Mouse (Mus musculus): ENCODE data around the gene Cdh4.

Cdh4 gene

DNA sequence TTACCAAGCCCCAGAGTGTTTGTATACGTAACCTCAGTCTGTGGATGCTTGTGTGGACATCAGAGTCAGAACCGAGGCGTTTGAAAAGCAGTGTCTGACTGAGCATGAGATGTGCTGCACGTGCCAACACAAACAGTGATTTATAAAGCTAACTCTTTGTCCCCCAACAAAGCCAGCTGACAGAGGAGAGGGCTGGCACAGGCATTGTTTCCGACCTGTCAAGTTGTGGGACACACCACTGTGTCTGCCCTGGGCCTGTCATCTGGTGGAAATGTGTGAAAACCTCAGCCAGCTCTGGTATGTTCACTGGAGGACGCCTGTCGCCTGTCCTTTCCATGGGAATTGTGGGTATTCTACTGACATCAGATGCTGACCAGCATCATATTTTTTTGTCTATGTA, 248.3 kb downstream of the Cdh4 start:
- no peak for DNase-seq

DNA sequence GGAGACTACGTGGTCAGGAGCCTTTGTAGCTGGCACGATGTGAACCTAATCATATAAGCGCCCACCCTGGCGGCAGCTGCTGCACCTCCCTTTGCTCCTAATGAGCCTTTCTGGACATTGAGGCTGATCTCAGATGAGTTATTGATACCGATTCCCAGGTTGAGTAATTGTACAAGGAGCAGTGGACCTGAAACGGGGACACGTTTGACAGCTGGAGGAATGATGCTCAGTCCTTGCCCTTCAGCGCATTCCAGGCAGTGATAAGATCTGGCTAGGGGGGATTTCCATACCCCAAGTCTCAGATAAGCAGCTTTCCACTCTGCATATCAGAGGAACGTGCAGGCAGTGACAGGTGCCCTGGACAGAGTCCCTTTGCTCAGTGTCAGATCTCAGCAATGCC, 252.7 kb downstream of the Cdh4 start:
- no peak for DNase-seq

DNA sequence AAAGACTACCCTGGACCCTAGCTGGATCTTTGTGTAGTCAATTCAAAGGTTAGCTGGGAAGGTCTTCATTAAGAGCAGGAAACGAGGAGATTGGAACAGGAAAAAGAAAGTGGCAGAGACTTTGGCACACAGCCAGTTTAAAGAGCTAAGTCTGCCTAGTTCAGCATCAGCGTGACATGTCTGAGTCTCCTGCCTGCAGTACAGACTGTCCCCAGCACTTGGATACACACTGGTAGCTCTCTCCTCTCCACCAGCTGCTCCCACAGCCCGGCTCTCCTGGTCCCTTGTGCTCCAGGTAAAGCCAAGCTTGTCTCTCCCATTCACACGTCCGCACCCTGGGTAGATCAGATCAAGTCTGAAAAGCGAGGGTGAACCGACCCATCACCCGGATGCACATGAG, 255.4 kb downstream of the Cdh4 start:
- no peak for DNase-seq

DNA sequence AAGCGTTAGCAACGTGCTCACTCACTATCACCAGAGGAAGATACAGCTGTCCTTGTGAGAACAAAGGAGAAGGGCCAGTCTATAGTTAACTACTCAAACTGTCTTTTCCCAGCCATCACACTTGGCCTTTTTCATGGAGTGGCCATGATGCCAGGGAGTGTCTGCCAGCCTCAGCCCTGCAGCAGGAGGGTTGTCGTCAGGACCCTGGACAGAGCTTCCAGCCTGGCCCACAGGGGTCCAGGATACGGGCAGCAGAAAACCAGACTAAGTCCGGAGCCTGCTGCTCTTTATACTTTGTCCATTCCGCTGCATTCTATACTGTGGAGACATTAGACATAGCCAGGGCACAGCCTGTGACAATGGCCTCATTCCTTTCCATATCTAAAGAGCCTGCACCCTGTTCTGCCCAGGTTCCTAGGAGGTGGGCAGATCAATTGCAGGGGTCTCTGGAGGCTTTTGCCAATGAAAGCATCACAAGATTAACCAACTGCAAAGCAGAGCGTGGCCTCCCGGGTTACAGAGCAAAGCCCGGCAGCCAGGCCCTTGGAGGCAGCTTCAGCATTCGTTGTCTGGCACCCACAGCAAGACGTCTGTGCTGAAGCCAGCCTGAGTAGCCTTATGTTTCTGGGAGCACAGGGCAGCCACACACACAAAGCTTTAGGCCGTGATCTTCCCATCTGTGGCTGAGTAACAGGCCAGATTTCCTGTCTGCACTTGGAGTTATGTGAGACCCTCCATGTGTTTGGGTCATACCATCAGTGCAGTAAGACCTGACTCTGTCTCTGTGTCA, 256.2 kb downstream of the Cdh4 start:
- peak; percentile 33 for DNase-seq

DNA sequence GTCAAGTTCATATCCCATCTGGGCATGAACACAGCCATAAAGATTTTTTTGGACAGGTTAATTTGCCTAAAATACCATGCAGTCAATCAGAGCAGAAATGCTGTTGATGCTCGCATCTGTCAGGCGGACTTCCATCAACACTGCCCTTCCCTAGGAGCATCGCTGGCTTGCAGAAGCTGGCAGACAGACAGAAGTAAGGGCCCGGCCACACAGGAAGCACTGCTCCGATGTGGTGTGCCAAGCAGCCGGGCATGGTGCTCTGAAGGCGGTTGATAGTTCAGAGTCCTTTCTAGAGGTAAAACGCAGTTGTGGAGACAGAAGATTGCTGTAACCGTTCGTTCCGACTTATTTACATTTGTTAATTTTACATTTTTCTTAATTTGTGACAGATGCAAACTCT, 262.8 kb downstream of the Cdh4 start:
- no peak for DNase-seq

DNA sequence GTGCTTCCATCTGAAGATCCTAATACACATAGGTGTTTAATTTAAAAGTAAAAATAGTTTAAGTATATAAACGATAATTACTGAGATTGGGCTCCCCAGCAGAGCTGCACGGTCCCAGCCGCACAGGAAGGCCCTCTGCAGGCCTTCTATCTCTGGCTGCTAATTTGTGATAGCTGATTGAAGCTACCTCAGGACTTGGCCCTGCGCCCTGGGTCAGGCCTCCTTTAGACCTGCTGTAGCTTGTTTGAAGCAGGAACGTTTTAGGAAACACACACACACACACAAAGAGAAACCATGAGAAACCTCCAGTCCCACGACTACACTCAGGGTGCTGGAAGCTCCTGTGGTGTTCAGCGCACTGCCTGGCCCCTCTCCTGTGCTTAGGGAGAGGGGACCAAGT, 263.2 kb downstream of the Cdh4 start:
- peak; percentile 17 for DNase-seq

DNA sequence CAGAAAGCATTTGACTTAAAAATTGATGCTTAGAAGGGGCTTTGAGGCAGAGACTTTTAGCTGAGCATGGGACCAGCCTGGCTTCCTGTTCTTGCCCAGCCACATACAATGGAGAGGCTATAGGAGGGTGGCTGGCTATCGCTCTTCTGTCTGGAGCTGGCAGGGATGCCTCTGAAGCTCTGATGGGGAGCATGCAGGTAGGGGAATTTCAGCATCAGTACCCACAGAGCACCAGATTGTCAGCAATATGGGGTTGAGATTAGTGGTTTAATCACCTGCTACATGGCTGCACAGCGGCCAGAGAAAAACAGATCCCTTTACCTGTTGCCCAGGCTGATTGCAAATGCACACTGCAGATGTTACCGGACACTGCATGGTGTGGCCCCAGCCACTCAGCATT, 264.4 kb downstream of the Cdh4 start:
- DNase-seq, result no peak

DNA sequence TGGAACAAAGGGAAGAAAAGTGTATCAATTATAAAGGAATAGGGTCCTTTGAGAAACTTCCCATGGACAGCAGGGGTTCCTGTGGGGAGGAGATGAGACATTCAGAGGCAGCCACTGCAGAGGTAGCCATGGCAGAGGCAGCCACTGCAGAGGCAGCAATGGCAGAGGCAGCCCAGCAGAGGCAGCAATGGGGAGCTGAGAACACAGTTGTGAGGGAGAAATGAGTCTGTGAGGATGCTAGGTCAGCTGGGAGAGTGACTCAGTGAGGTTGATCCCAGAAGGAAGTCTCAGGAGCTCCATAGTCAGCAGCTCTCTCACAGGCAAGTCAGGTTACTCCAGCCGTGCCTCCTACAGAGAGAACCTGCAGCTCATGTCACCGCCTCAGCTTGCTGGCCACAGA, 266.9 kb downstream of the Cdh4 start:
- DNase-seq, result no peak

DNA sequence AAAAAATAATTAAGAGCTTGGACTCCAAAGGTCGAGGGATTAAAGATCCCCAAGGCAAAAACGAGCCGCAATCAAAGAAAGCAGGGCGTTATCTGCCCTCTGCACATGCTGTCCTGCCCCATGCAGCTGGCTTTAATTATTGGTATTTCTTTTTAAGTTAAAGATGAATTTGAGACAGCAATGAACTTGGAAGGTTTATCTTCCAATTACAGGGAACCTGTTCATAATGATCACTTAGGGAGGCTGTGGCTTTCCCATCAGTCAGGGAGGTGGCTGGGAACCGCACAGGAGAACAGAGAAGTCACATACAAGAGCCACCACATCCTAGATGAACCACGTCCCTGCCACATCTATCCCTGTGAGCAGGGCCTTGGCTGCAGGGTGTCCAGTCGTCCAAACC, 270.5 kb downstream of the Cdh4 start:
- no peak for DNase-seq

DNA sequence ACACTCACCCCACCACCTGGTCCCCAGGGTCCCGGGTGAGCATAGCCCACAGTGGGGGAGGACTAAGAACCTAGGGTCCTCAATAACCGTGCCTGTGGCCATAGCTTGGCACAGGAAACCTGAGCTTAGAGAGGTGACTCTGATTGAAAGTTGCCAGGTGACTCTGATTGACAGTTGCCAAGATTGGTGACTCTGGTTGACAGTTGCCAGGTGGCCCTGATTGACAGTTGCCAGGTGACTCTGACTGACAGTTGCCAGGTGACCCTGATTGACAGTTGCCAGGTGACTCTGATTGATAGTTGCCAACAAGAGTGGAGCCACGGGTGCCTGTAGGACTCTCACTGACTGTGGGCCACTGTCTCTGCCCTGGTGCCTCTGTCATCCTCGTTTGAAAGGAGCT, 271.1 kb downstream of the Cdh4 start:
- no peak for DNase-seq

DNA sequence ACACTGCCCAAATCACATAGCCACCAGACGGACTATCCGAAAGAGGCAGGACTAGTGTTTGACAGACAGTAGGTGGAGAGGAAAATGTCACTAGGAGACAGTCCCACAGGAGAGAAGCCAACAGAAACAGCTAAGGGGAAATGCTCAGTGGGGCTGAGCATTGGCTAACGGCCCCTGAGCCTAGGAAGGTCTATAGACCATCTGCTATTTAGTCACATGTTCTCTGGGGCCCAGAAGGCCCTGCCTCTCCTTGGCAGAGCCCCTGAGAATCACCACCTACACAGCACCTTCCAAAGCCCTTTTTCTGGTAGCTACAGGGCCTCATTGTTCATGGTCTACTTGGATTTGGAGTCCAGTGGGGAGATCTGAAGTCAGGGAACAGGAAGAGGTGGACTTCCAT, 271.9 kb downstream of the Cdh4 start:
- DNase-seq, result no peak

DNA sequence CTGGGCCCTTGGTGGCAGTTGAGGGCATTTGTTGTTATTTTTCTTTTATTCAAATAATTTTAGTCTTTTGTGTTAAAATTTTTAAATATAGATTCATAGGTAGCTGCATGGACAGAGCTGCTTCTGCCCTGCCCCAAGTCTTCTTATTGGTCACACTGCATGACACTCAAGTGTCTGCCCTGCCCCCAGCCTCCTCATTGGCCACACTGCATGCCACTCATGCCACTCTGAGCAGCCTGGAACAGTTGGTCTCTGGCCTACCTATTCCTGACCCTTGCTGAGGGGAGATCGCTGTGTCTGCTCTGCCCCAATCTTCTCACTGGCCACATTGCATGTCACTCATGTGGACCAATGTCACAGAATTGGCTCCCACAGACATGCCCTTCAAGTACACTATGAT, 273.1 kb downstream of the Cdh4 start:
- no peak for DNase-seq

DNA sequence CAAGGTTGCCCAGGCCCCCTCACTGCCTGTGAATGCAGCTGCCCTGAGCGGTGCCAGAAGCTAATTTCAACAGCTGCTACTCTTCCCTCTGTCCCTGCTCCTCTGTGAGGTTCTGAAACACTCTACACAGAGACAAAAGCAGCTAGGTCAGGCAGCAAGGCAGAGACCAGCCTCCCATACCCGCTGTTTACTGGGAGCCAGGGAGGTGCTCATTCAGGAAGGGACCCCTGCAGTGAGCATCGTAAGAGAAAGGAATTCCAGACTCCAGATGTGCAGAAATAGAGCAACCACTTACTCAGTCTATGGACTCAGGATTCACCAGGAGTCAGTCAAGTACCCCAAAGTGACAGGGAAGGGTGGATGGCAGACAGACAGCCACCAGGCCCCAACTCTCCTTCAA, 278.1 kb downstream of the Cdh4 start:
- no peak for DNase-seq

DNA sequence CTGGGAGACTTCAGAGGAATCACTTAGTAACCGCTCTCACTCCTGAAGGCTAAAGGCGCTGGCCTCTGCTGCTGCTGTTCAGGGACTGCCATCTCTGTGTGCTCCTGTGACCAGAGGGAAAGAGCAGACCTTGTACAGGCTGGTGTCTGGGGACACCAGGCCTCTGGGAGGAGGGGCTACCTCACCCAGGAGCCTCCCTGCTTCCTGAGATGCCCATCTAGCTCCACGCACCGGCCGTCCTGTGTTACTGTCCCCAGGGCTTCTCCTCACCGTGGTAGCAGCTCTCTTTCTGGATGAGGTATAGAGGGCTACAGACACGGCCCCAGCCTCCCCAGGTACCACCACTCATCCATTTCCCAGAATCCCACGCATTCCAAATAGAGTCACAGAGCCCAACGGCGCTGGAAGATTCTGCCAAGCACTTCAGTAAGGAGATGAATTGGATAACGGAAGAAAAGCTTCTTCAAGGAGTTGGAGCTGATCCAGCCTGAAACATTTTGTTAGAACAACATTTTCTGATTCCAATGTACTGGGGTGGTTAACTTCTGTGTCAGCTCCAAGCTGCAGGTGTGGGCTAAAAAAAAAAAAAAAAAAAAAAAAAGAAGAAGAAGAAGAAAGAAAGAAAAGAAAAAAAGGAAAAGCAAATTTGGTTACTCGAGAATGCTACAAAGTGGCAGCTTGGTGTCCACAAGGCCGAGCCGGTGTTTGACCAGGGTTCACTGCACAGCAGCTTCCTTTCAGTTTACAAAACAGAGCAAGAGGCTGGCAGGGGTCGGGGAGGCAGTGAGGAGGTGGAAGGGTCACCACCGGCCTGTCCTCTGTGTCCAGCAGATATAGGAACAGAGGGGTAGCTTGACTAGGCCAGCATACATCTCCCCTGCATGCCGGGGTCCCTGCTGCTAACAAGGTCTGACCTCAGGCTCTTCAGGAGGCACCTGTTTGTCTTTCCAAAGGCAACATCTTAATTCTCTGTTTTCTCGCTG, 279.6 kb downstream of the Cdh4 start:
- DNase-seq, result no peak

DNA sequence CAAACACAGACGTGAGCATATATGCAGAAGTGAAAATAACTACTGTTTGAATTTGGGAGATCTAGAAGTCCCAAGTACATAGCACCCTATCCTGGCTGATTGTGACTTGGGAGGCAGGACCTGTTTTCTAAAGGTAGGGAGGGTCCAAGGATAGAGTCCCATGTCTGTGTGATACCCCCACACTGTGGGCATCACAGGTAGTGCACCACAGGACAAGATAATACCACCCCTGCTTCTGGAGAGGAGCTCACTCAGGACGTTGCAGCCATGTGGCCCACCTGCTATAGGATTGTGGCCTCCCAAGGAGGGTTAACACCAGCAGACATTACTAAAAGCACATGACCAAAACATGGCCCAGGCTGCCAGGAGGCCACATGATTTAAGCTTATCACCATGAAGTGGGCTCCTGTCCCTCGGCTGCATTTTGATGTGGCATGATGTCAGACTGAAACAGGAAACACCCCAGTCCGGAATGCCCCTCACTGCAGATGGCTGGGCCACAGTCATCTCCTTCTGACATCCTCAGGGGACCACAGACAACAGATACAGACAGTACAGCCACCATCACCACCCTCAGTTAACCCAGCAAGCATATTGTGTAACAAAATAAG, 280.6 kb downstream of the Cdh4 start:
- DNase-seq, result no peak

DNA sequence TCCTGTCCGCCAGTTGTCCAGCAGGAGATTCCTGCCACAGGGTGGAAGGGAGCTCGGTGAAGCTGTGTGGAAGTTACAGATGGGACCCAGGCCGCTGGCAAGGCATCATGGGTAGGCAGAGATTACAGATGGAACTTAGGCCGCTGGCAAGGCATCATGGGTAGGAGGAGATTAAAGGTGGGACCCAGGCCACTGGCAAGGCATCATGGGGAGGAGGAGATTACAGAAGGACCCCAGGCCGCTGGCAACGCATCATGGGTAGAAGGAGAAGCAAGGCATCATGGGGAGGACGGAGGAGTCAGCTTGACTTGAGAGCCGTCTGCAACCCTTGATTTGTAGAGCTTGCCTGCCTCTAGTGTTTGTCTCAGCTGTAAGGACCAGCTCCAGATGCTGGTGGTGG, 281.2 kb downstream of the Cdh4 start:
- DNase-seq, result no peak

DNA sequence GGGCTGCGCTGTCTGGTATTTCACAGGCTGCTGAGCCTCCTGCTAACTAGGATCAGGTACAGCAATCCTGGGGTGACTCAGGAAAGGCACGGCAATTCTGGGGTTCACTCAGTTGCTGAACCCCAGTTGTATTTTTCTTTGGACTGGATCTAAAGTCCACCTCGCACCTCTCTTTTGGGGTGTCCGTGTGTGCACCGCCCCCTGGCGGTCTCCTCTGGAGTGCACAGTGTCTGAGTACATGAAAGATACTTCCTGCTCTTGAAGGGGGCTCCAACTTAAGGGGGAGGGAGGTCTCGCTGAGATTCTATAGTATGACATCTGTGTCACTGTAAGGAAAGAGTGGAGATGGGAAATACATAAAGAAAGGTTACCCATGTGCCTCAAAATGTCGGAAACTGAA, 286.8 kb downstream of the Cdh4 start:
- peak; percentile 45 for DNase-seq

DNA sequence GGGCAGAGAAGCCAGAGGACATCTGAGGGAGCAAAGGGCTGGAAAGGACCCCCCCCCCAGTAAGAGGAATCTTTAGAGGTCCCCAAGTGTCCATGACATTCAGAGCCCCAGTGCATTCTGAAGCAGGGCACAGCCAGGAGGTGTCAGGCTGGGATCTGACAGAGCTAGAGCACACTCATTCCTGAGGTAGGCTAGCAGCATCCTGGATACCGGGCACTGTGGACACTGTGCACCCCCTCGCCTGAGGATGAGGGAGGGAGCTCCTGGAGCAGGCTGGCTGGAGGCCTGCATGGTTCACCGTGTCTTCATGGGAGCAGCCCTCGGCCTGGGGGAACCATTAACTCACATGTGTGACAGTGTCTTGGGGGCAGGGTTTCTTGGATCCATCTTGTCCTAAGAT, 287.6 kb downstream of the Cdh4 start:
- no peak for DNase-seq

DNA sequence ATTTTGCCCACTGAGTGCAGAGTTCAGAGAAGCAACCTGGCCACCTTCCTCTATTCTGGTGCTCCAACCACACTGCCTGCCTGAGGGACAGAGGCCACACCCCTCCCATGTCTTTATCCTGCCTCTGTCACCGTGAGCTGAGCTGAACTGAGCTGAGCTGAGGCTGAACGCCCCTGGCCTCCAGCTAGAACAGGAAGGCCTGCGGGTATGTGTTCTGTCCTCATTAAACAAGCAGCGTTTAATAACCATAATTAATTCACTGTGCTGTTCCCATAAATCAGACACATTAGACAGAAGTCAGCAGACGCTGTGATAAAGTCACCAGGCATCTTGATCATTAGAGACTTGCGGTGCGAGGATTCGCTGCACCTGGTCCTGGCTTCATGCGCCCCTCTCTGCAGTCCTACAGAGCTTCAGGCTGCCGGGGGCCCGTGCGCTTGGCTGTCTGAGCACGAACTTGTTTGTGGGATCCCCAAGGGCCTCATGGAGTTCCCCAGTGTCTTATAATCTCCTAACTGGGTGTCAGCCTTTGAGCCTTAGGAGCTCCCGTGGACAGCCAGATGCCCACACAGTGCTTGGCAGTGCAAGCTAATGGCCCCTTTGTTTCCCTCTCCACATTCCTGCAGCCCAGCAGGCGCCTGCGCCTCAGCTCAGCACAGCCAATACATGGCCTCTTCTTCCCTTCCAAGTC, 291.1 kb downstream of the Cdh4 start:
- DNase-seq, result no peak

DNA sequence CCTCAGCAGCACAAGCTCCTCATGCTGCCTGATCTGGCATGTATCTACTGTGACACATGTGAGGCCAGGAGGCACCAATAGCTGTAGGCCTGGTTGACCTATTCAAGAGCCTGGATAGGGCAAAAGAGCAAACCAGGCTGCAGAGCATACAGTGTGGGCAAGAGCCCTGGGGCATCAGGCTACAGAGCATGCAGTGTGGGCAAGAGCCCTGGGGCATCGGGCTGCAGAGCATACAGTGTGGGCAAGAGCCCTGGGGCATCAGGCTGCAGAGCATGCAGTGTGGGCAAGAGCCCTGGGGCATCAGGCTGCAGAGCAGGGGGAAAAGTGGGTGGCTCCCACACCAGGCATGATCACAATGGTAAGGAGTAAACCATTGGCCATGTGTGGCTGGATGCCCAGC, 300.2 kb downstream of the Cdh4 start:
- DNase-seq, result no peak

DNA sequence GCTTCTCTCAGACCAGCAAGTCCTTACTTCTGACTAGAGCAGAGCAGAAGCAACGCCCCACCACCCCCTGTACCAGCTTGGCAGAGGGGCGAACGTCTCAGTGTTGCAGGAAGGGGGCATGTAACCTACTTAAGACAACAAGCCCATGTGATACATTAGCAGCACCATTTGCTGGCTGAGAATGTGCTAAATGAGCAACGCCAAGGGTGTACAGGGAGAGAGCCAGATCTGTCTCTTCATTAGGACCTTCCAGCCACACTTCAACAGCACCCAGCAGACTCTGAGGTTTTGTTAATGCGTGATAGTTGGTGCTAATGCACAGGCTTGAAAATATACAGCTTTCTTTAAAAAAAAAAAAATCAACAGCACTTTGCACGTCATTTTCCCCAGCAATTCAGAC, 300.6 kb downstream of the Cdh4 start:
- no peak for DNase-seq

DNA sequence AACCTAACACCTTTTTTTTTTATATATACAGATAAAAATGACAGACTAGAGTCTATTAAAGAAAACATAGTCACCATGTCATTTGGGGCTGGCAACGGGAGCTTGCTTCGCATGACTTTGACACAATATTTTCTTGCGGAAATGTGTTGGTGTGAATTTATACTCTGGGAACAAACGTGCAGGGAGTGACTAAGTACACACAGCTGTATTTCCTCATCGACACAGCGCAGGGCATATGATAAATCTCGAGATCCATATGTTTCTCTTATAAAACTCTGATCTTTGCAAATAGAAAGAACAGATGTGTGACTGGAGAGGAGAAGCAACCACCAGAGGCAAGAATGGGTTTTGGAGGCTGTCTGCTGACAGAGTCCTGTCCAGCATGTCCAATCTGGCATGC, 304.3 kb downstream of the Cdh4 start:
- no peak for DNase-seq

DNA sequence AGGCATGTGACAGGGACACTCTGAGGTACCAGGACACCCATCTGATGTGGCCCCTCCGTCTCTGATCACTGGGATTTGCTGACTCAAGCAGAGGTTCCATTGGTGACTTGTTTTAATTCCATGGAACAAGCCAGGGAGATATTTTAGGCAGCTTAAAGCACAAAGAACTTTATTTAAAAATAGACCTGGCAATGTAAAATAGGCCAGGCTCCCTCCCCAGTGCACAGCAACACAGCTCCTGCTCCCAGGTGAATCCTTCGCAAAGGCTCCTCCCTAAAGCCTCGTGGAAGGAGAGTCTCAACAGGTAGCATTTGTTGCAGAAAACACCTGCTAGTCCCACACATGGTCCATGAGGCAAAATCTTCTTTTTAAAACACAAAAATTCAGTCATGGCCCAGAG, 307.2 kb downstream of the Cdh4 start:
- DNase-seq, result no peak

Measured in cerebellum, adult 8-10 months (tissue).